Mouse (Mus musculus) spleen, adult 2 months (tissue): ENCODE measurements at regions not wholly inside any gene's neighbourhood (a gene's known extent, or its start where the extent isn't known, plus 50 kb on each side); places are given as distances from the start of the nearest gene placed in this dataset.

Experiments used
- DNase-seq, 2 experiments: peaks; one replicate each; pipeline versions ENCODE4 v3.0.0 to v3.0.0-alpha.2; 2012 to 2021; ENCODE audit warnings: low spot score in 2 of 2, low read depth in 1 of 2
- H3K27ac ChIP-seq: fragments of 200-500 bp; 2 replicates; pipeline ENCODE4 v1.5.1; 2012; ENCODE audit warnings: low read length, inconsistent platforms; ENCODE audit not compliant: insufficient read depth
- H3K27me3 ChIP-seq: fragments of 200-500 bp; 2 replicates; pipeline ENCODE4 v1.6.1; 2012; ENCODE audit warnings: mild to moderate bottlenecking, moderate library complexity, low read length, inconsistent platforms; ENCODE audit not compliant: control insufficient read depth, insufficient read depth
- H3K36me3 ChIP-seq: fragments of 200-500 bp; 2 replicates; pipeline ENCODE4 v1.6.1; 2012; ENCODE audit warnings: mild to moderate bottlenecking, low read length, inconsistent platforms; ENCODE audit not compliant: control insufficient read depth, insufficient read depth
- H3K4me1 ChIP-seq: fragments of 200-500 bp; 2 replicates; pipeline ENCODE4 v1.6.1; 2011; ENCODE audit warnings: inconsistent platforms; ENCODE audit not compliant: control insufficient read depth, insufficient read depth, insufficient read length
- H3K4me3 ChIP-seq: fragments of 200-500 bp; 2 replicates; pipeline ENCODE4 v1.5.1; 2011; ENCODE audit warnings: mild to moderate bottlenecking, inconsistent platforms; ENCODE audit not compliant: insufficient read depth, insufficient read length; ENCODE audit errors: extremely low read depth
- CTCF ChIP-seq: fragments of 200-500 bp; IDR thresholded peaks from 2 replicates; pipeline ENCODE4 v1.5.1; 2011; ENCODE audit warnings: mild to moderate bottlenecking, inconsistent platforms; ENCODE audit not compliant: insufficient read depth, insufficient read length, insufficient replicate concordance; ENCODE audit errors: extremely low read depth
- POLR2A ChIP-seq: fragments of 200-500 bp; IDR thresholded peaks from 2 replicates; pipeline ENCODE4 v1.6.1; 2011; ENCODE audit warnings: low read depth, low read length, inconsistent platforms
- WGBS: fragments of 180-500 bp; shearing (Covaris S2); methylation state at CpG from one replicate; pipeline ENCODE4 v1.1.7; 2018; 5-methylcytosine and 5-hydroxymethylcytosine counted together

DNA sequence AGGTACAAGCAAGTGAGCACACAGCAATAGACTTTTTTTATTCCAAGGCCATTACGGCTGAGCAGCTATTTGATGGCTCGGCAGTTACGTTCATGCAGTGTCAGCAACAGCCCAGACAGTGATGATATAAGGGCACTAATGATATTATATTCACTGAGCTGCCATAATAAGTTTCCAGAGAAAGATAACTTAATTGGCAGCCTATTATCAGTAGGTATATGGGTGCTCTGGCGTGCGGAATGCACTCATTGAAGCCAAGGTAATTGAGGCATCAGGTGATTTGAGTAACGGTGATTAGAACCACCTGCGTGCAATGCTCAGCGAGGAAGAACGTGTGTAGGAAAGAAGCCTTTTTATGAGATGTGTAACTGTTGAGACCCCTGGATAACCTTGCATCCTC lies 358.0 kb downstream of the Cenpc1 start:
- no peaks in the 10 kb centered on the region for H3K36me3 ChIP-seq
- no peak for TF ChIP-seq POLR2A
- no peak for TF ChIP-seq CTCF
- H3K4me3 ChIP-seq = no peak overlapping the region
- no peaks in the 10 kb centered on the region for H3K27me3 ChIP-seq
- 93% methylated on average over 9 of the region's 9 CpGs for WGBS
- DNase-seq = no peak
- no peaks in the 10 kb centered on the region for H3K4me1 ChIP-seq
- H3K27ac ChIP-seq = no peak overlapping the region

DNA sequence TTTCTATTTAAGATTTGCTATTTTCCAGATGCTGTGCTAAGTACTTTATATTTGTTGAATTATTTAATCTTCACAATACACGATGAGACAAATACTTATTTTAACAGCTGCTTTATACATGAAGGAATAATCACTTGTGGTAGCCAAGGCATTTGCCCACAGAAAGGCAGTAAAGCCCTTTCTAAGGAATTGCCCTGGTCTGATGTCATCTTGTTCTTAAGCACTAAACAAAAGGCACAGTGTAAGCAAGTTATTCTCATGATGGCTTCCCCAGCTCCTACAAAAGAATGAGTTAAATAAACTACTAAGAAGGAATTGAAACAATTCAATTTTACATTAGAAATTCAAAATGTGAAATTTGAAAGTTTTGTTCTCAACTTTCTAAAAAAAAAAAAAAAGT lies 358.8 kb downstream of the Cenpc1 start:
- WGBS = 79% methylated on average over 1 of the region's 1 CpGs
- H3K4me3 ChIP-seq = no peak overlapping the region
- no peak for DNase-seq
- no peaks in the 10 kb centered on the region for H3K27me3 ChIP-seq
- no peak overlapping the region for H3K27ac ChIP-seq
- H3K36me3 ChIP-seq = no peaks in the 10 kb centered on the region
- TF ChIP-seq POLR2A (no peak), CTCF (no peak)
- H3K4me1 ChIP-seq = no peaks in the 10 kb centered on the region

DNA sequence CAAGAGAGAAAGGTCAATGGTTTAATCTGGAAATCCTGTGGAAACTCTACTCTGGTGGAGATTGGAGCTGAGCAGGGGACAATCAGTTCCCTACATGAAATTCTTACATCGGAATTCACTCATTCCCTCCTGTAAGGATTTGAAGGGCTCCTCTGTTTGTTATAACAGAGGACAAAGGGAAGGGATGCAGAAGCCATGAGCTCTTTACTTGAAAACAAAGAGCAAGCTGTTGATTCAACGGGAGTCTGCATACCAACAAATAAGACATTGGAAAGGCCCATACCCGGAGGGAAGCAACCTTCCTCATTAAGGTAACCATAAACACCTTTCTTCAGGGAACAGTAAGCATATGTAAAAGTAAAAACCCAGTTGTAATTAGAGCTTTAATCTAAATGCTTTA lies 359.3 kb downstream of the Cenpc1 start:
- Histone ChIP-seq H3K36me3 (no peaks in the 10 kb centered on the region), H3K27ac (no peak overlapping the region), H3K4me1 (no peaks in the 10 kb centered on the region), H3K4me3 (no peak overlapping the region), H3K27me3 (no peaks in the 10 kb centered on the region)
- no peak for DNase-seq
- TF ChIP-seq POLR2A (no peak), CTCF (no peak)
- 72% methylated on average over 3 of the region's 3 CpGs for WGBS

DNA sequence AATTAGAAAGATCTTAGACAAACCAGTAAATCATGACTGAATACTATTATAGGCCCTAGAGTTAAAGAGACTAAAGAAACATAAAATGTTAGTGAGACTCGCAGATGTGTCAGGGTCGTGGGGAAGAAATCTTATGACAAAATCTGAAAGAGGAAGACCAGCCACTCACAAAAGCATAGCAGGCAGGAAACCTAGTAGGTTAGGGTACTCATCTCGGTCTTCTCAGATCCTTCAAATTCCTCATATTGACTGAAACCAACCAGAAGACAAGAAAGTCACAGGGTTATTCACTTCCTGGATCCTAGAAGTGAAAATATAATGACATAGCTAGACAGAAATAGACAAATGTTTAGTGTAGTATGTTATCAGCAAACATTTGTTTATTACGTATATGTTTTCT lies 387.5 kb downstream of the Cenpc1 start:
- DNase-seq = no peak
- Histone ChIP-seq H3K36me3 (no peaks in the 10 kb centered on the region), H3K27me3 (no peaks in the 10 kb centered on the region), H3K4me1 (no peaks in the 10 kb centered on the region), H3K4me3 (no peak overlapping the region), H3K27ac (no peak overlapping the region)
- TF ChIP-seq POLR2A (no peak), CTCF (no peak)
- 73% methylated on average over 4 of the region's 4 CpGs for WGBS

DNA sequence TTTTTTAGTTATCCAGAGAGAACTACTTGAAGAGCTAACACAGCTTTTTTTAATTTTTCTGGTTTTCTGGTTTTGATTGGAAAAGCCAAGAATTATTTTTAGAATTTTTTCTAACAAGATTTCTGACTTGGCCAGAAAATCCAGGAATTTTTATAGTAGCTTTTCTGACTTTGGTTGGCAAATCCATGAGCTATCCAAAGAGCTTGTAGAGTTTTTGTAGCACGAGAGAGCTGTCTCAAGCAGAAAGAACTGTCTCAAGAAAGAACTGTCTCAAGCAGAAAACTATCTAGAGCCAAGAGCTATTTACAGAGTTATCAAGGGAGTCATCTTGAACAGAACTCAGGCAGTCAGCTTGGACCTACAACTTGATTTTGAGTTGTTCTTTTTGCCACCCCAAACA lies 394.3 kb downstream of the Cenpc1 start:
- Histone ChIP-seq H3K4me1 (no peaks in the 10 kb centered on the region), H3K27me3 (no peaks in the 10 kb centered on the region), H3K27ac (no peak overlapping the region), H3K4me3 (no peak overlapping the region), H3K36me3 (no peaks in the 10 kb centered on the region)
- DNase-seq = no peak
- TF ChIP-seq POLR2A (no peak), CTCF (no peak)
- WGBS = 62% methylated on average over 1 of the region's 1 CpGs

DNA sequence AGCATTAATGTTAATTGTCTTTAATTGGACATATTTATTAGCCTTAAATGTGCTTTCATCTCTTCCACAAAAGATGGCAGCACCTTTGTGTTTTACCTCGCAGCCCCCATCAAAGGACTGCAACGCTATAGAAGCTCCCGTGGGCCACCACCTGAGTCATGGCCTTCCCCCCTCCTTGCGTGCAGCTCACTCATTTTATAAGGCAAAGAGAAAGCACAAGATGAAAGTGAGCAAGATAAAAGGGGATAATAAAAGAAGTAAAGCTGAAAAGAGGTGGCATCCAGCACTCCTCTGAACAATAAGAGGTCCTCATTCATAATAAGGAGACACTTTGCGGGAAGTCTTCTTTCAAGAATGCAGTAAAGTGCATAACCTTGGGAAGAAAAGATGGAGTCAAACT lies 403.9 kb downstream of the Cenpc1 start:
- no peak overlapping the region for H3K27ac ChIP-seq
- H3K36me3 ChIP-seq = no peaks in the 10 kb centered on the region
- TF ChIP-seq CTCF (no peak), POLR2A (no peak)
- no peaks in the 10 kb centered on the region for H3K4me1 ChIP-seq
- WGBS = 87% methylated on average over 5 of the region's 5 CpGs
- no peak overlapping the region for H3K4me3 ChIP-seq
- H3K27me3 ChIP-seq = no peaks in the 10 kb centered on the region
- no peak for DNase-seq

GRCm38 (mm10) chr5:85621078-85621477 lies 444.3 kb downstream of the Cenpc1 start:
- Histone ChIP-seq H3K4me3 (no peak overlapping the region), H3K27ac (no peak overlapping the region), H3K27me3 (no peaks in the 10 kb centered on the region), H3K4me1 (no peaks in the 10 kb centered on the region), H3K36me3 (no peaks in the 10 kb centered on the region)
- TF ChIP-seq CTCF = no peak
- DNase-seq = no peak
- 64% methylated on average over 2 of the region's 2 CpGs for WGBS

GRCm38 (mm10) chr5:85614783-85615182 lies 450.6 kb downstream of the Cenpc1 start:
- 77% methylated on average over 3 of the region's 3 CpGs for WGBS
- no peaks in the 10 kb centered on the region for H3K36me3 ChIP-seq
- H3K4me3 ChIP-seq = no peak overlapping the region
- no peak for TF ChIP-seq POLR2A
- TF ChIP-seq CTCF = no peak
- no peaks in the 10 kb centered on the region for H3K27me3 ChIP-seq
- DNase-seq = no peak
- no peak overlapping the region for H3K27ac ChIP-seq
- no peaks in the 10 kb centered on the region for H3K4me1 ChIP-seq
